Mouse (Mus musculus) midbrain, embryonic 10.5 days (tissue): ENCODE measurements at regions not wholly inside any gene's neighbourhood (a gene's known extent, or its start where the extent isn't known, plus 50 kb on each side); places are given as distances from the start of the nearest gene placed in this dataset.

Experiments used
- DNase-seq: peaks from one replicate; pipeline ENCODE4 v3.0.0-alpha.2; 2017; ENCODE audit warnings: low spot score
- H3K27ac ChIP-seq: fragments of 300-500 bp; sonication (generic); replicated peaks from 2 replicates; pipeline ENCODE4 v1.5.1; 2016; ENCODE audit warnings: mild to moderate bottlenecking
- H3K27me3 ChIP-seq: fragments of 300-500 bp; sonication (generic); 2 replicates; pipeline ENCODE4 v1.6.1; 2016; ENCODE audit warnings: low read depth, mild to moderate bottlenecking; ENCODE audit not compliant: poor library complexity, severe bottlenecking
- H3K36me3 ChIP-seq: fragments of 300-500 bp; sonication (generic); 2 replicates; pipeline ENCODE4 v1.6.1; 2016; ENCODE audit warnings: mild to moderate bottlenecking, moderate library complexity
- H3K4me1 ChIP-seq: fragments of 300-500 bp; sonication (generic); 2 replicates; pipeline ENCODE4 v1.6.1; 2016
- H3K4me3 ChIP-seq: fragments of 300-500 bp; sonication (generic); 2 replicates; pipeline ENCODE4 v1.5.1; 2016; ENCODE audit warnings: mild to moderate bottlenecking, moderate library complexity
- H3K9me3 ChIP-seq: fragments of 300-500 bp; sonication (generic); replicated peaks from 2 replicates; pipeline ENCODE4 v1.6.1; 2016; ENCODE audit warnings: mild to moderate bottlenecking
- WGBS: fragments of 180-500 bp; shearing (Covaris S2); methylation state at CpG from one replicate; pipeline ENCODE4 v1.1.7; 2016; 5-methylcytosine and 5-hydroxymethylcytosine counted together

DNA sequence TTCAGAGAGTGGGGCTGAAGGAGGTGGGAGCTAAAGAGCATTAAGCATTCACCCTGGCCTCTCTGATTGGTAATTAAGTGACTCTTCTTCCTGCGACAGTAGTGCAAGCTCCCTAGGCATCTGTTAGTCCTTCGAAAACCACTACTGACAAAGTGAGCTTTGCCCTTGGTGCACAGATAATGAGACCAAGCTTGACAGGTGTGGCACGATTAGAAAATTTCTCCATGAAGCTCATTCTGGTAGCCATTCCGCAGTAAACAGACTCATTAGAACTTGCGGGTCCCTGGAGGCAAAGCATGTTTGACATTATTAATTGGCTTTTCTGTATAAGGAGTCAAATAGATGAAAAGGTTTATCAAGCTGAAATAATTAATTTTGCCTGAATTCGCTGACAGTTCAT is 285.8 kb downstream of the Insig2 start:
- Histone ChIP-seq H3K4me1 (peaks cover 15% of the 10 kb centered on the region), H3K27me3 (peaks cover 47% of the 10 kb centered on the region), H3K4me3 (no peak overlapping the region), H3K27ac (no peak overlapping the region), H3K36me3 (no peaks in the 10 kb centered on the region), H3K9me3 (no peaks in the 10 kb centered on the region)
- WGBS, result 86% methylated on average over 6 of the region's 6 CpGs
- no peak for DNase-seq

- no peaks in the 10 kb centered on the region for H3K36me3 ChIP-seq
- H3K9me3 ChIP-seq, result no peaks in the 10 kb centered on the region
- H3K27me3 ChIP-seq, result peaks cover 54% of the 10 kb centered on the region
- peaks cover 21% of the 10 kb centered on the region for H3K4me1 ChIP-seq
- no peak overlapping the region for H3K27ac ChIP-seq
- 85% methylated on average over 2 of the region's 2 CpGs for WGBS
- no peak for DNase-seq
- no peak overlapping the region for H3K4me3 ChIP-seq
Observed at GRCm38 (mm10) chr1:121047406-121047805, 285.0 kb downstream of the Insig2 start.

DNA sequence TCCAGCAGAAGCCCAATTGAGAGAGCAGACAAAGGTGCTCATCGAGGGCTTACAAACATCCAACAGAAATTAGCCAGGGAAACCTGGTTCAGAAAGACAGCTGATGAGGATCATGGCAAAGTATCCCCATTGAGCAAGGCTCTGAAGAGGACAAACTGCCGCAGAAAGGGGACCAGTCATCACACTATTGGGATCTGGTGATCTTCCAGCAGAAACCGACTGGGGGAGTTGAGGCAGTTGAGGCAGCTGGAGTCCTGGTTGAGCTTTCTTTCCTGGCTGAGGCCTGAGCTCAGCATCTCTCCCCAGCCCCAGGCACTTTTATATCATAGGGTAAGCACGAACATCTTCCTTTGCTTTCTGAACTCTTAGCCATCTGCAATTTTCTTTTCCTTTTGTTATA is 282.7 kb downstream of the Insig2 start:
- Histone ChIP-seq H3K36me3 (no peaks in the 10 kb centered on the region), H3K4me1 (peaks cover 21% of the 10 kb centered on the region), H3K27ac (no peak overlapping the region), H3K4me3 (no peak overlapping the region), H3K27me3 (peaks cover 76% of the 10 kb centered on the region), H3K9me3 (no peaks in the 10 kb centered on the region)
- 87% methylated on average over 4 of the region's 4 CpGs for WGBS
- no peak for DNase-seq

DNA sequence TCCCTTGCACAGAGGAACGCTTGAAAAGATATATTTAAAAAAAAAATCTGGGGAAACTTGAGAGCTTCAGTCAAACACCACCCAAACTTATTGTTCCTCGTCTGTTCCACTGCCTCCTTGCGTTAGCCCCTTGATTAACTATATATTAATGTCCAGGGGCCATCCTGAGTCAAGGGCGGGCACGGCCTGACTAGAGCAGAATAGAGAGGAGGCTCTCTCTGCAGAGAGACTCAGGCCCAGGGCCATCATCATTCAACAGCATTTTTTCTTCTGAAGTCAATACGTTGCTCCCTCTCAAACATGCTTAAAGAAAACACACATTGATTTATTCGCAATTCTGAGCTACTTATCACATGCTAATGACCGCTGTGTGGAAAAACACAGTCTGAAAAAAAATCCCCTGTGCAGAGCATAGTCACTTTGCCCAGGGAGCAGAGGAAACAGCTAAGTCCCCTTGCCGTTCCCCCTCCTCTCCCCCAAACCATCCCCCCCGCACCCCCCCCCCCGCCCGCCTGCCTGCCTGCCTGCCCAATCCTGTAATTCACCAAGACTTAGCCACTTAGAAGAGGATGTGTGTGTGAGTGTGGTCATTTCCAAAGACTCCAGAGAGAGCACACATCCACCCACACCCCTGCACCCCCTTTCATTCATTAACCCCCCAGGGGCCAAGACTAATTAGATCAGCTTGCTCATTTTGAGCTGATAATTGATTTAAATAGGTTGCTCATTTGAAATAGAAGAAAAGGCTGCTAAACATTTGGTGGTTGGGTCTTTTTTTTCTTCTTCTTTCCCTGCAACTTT is 281.5 kb downstream of the Insig2 start:
- Histone ChIP-seq H3K27me3 (peaks cover 87% of the 10 kb centered on the region), H3K27ac (no peak overlapping the region), H3K4me3 (no peak overlapping the region), H3K4me1 (peaks cover 21% of the 10 kb centered on the region), H3K36me3 (no peaks in the 10 kb centered on the region), H3K9me3 (no peaks in the 10 kb centered on the region)
- DNase-seq, result peak; percentile 31
- WGBS, result 27% methylated on average over 10 of the region's 12 CpGs

GRCm38 (mm10) chr1:121051496-121052119 is 280.8 kb downstream of the Insig2 start:
- DNase-seq, result no peak
- WGBS, result 31% methylated on average over 6 of the region's 6 CpGs

GRCm38 (mm10) chr1:121052120-121052501 is 280.3 kb downstream of the Insig2 start:
- WGBS, result 74% methylated on average over 5 of the region's 5 CpGs
- H3K9me3 ChIP-seq, result no peaks in the 10 kb centered on the region
- no peak overlapping the region for H3K27ac ChIP-seq
- DNase-seq, result no peak
- H3K36me3 ChIP-seq, result no peaks in the 10 kb centered on the region
- H3K4me1 ChIP-seq, result peaks cover 21% of the 10 kb centered on the region
- H3K27me3 ChIP-seq, result peaks cover 86% of the 10 kb centered on the region
- H3K4me3 ChIP-seq, result no peak overlapping the region

More at GRCm38 (mm10) chr1:121051496-121052119, 280.8 kb downstream of the Insig2 start:
- Histone ChIP-seq H3K27ac (no peak overlapping the region), H3K4me3 (no peak overlapping the region), H3K27me3 (peaks cover 83% of the 10 kb centered on the region), H3K9me3 (no peaks in the 10 kb centered on the region), H3K4me1 (peaks cover 21% of the 10 kb centered on the region), H3K36me3 (no peaks in the 10 kb centered on the region)

GRCm38 (mm10) chr1:121053692-121054091 is 278.7 kb downstream of the Insig2 start:
- Histone ChIP-seq H3K4me3 (no peak overlapping the region), H3K9me3 (no peaks in the 10 kb centered on the region), H3K4me1 (peaks cover 21% of the 10 kb centered on the region), H3K36me3 (no peaks in the 10 kb centered on the region), H3K27ac (no peak overlapping the region), H3K27me3 (peaks cover 81% of the 10 kb centered on the region)
- 36% methylated on average over 11 of the region's 11 CpGs for WGBS
- DNase-seq, result peak; percentile 44

DNA sequence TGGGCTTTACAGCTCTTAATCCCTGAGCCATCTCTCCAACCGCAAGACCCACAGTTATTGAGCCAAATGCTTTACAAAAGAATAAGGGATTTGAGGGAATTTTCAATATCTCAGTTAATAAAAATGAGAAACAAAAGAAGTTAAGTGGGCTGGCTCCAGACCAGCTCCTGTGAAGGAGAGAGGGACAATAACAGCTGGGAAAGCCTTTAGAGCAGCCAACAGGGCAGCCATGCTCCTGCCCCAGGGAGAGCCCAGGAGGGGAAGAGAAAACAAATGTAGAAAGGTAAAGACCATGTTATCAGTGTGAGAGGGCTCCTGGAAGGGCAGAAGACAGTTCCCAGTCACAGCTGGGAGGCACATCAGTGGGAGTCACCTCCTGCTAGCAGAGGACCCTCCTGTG is 257.8 kb downstream of the Insig2 start:
- no peaks in the 10 kb centered on the region for H3K27me3 ChIP-seq
- WGBS, result 68% methylated on average over 1 of the region's 1 CpGs

GRCm38 (mm10) chr1:121082839-121083238 is 249.6 kb downstream of the Insig2 start:
- no peak for DNase-seq
- WGBS, result 33% methylated on average over 5 of the region's 5 CpGs
- H3K27ac ChIP-seq, result 0 out of 2 replicates have a peak overlapping the region, but pooled peaks have one; percentile 42
- no peaks in the 10 kb centered on the region for H3K36me3 ChIP-seq
- peaks cover 27% of the 10 kb centered on the region for H3K4me1 ChIP-seq
- no peaks in the 10 kb centered on the region for H3K9me3 ChIP-seq
- peaks cover 30% of the 10 kb centered on the region for H3K27me3 ChIP-seq
- no peak overlapping the region for H3K4me3 ChIP-seq

More for the DNA sequence above, 257.8 kb downstream of the Insig2 start:
- H3K36me3 ChIP-seq, result no peaks in the 10 kb centered on the region
- H3K9me3 ChIP-seq, result no peaks in the 10 kb centered on the region
- H3K4me3 ChIP-seq, result no peak overlapping the region
- H3K4me1 ChIP-seq, result no peaks in the 10 kb centered on the region
- H3K27ac ChIP-seq, result no peak overlapping the region
- DNase-seq, result no peak

DNA sequence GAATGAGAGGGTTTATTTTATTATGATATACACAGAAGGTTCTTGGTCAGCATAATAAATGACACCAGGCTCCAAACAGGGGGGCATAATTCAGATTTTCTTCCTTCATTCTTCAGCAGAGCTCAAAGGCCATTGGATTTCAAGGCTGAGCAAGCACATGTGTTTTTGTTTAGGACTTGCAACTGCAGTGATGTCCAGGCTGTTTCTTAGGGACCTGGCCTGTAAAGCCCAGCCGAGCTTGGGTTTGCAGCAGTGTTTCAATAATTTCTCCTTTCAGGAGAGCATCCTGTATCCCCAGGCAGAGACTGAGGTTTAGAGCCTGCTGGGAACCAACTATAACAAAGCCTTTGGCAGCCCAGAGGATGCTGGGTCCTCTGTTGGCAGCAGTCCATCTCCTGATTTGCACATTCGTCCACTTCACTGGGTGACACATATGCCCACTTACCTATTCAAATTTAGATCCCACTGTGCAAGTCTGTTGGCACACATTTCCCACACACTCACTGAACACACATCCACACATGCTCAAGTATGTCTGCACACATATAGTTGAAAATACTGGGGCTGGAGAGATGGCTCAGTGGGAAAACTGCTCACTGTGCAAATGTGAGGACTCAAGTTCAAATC is 247.2 kb downstream of the Insig2 start:
- no peak for DNase-seq
- Histone ChIP-seq H3K4me1 (peaks cover 29% of the 10 kb centered on the region), H3K36me3 (0 out of 2 replicates have a peak, but pooled peaks cover 3% of the 10 kb centered on the region), H3K9me3 (peaks cover 4% of the 10 kb centered on the region; the same call in 1 of the 2 replicates), H3K27me3 (peaks cover 34% of the 10 kb centered on the region), H3K27ac (no peak overlapping the region), H3K4me3 (no peak overlapping the region)
- 58% methylated on average over 2 of the region's 2 CpGs for WGBS

DNA sequence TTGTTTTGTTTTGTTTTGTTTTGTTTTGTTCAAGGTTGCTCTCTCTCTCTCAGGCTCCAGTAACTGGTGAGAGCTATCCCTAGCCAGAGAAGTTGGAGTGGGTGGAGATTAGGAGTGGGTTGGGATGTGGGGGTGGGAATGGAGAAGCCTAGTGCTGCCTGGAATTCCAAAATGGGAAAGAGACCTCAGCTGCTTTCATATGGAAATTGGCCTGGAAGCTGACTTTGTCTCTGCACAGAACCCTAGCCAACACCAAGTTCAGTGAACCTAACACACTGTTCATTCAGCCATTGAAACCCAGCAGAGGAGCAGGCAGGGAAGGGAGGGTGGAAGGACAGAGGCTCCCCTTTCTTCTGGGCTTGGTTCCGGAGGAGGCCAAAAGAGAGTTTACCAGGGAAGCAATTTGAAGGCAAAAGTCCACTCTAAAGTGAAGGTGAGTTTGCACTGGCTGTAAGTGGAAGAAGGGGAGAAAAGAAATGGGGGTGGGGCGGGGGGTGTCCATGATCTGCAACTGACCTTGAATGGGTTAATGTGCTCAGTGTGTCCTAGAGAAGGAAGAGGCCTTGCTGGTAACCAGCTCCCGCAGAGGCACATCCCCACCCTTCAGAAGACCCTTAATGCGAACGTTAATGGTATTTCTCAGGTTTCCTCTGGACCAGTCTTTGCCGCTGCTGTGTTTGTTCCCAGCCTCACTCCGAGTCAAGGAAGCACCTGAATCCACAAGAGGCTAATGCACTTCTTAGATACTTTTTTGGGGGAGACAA is 245.1 kb downstream of the Insig2 start:
- Histone ChIP-seq H3K4me3 (peak overlapping the region; percentile 42), H3K27ac (peak overlapping the region; percentile 85), H3K36me3 (0 out of 2 replicates have a peak, but pooled peaks cover 5% of the 10 kb centered on the region), H3K4me1 (peaks cover 27% of the 10 kb centered on the region), H3K27me3 (peaks cover 40% of the 10 kb centered on the region), H3K9me3 (peaks cover 4% of the 10 kb centered on the region; the same call in 1 of the 2 replicates)
- DNase-seq, result peak; percentile 34
- WGBS, result 15% methylated on average over 7 of the region's 7 CpGs

GRCm38 (mm10) chr1:121090628-121091027 is 241.8 kb downstream of the Insig2 start:
- Histone ChIP-seq H3K4me1 (peaks cover 18% of the 10 kb centered on the region), H3K36me3 (0 out of 2 replicates have a peak, but pooled peaks cover 5% of the 10 kb centered on the region), H3K9me3 (peaks cover 4% of the 10 kb centered on the region; the same call in 1 of the 2 replicates), H3K4me3 (no peak overlapping the region), H3K27ac (no peak overlapping the region), H3K27me3 (peaks cover 57% of the 10 kb centered on the region)
- 88% methylated on average over 4 of the region's 4 CpGs for WGBS
- no peak for DNase-seq
